Mouse (Mus musculus) embryonic facial prominence, embryonic 15.5 days (tissue): ENCODE measurements around the gene Tmem88b. TPM values are rescaled to one million over a fixed set of nuclear protein-coding genes. Genes with fewer than 3 reads are reported as not detected.

Experiments
- ATAC-seq: fragments of 200-750 bp; cut with Nextera tagmentation; 2 replicates; pipeline ENCODE4 v1.8.0; 2017; ENCODE audit warnings: low read depth, moderate TSS enrichment; ENCODE audit not compliant: insufficient number of reproducible peaks, low FRiP score, low TSS enrichment
- H3K27ac ChIP-seq: fragments of 300-500 bp; sonication (generic); replicated peaks from 2 replicates; pipeline ENCODE4 v1.5.1; 2015; ENCODE audit warnings: mild to moderate bottlenecking, inconsistent platforms
- H3K27me3 ChIP-seq: fragments of 300-500 bp; sonication (generic); 2 replicates; pipeline ENCODE4 v1.6.1; 2015; ENCODE audit warnings: inconsistent platforms
- H3K36me3 ChIP-seq: fragments of 300-500 bp; sonication (generic); 2 replicates; pipeline ENCODE4 v1.6.1; 2015; ENCODE audit warnings: mild to moderate bottlenecking, inconsistent platforms
- H3K4me1 ChIP-seq: fragments of 300-500 bp; sonication (generic); 2 replicates; pipeline ENCODE4 v1.6.1; 2015; ENCODE audit warnings: inconsistent platforms
- H3K4me2 ChIP-seq: fragments of 300-500 bp; sonication (generic); replicated peaks from 2 replicates; pipeline ENCODE4 v1.6.1; 2015; ENCODE audit warnings: mild to moderate bottlenecking, inconsistent platforms
- H3K4me3 ChIP-seq: fragments of 300-500 bp; sonication (generic); replicated peaks from 2 replicates; pipeline ENCODE4 v1.5.1; 2015; ENCODE audit warnings: mild to moderate bottlenecking, inconsistent platforms
- H3K9ac ChIP-seq: fragments of 300-500 bp; sonication (generic); 2 replicates; pipeline ENCODE4 v1.6.1; 2015; ENCODE audit warnings: inconsistent platforms
- H3K9me3 ChIP-seq: fragments of 300-500 bp; sonication (generic); replicated peaks from 2 replicates; pipeline ENCODE4 v1.6.1; 2016; ENCODE audit warnings: inconsistent platforms
- WGBS: fragments of 180-500 bp; shearing (Covaris S2); methylation state at CpG from one replicate; pipeline ENCODE4 v1.1.7; 2015; 5-methylcytosine and 5-hydroxymethylcytosine counted together
- microRNA-seq: library from miRNA; unstranded; fragments of <30 nt; microRNA quantifications from one replicate; pipeline ENCODE4, GENCODE M21; 2016; ENCODE audit warnings: borderline number of aligned reads
- polyA plus RNA-seq: library from polyadenylated mRNA; unstranded; fragments of >200 nt; fragmentation: Nextera tagmentation; extraction: Ambion mirVana; gene quantifications from 2 replicates; pipeline ENCODE4 v1.2.1, GENCODE M21; 2015

Gene Tmem88b
- polyA plus RNA-seq, 1 experiment from 2014 or later: 0.76 TPM

DNA sequence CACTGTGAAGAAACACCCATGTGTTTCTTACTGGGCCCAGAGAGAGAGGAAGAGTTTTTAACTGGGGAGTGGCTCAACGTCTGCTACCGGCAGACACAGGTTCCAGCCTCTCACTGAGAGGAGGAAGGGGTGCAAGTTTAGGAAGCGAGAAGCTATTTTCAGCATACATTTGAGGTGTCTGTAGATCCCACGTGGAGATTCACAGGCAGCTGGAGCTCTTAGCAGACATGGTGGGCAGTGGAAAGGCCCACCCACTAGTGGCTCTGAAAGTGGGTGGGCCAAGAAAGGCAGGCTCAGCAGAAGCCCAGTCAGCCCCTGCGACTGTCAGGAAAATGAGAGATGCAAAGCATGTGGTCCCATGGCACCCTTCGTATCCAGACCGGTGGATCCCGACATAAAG lies 47.4 kb downstream of the Tmem88b start:
- no peak overlapping the region for H3K4me2 ChIP-seq
- no peak for ATAC-seq
- no peaks in the 10 kb centered on the region for H3K9me3 ChIP-seq
- H3K9ac ChIP-seq: no peak overlapping the region
- H3K27ac ChIP-seq: 0 out of 2 replicates have a peak overlapping the region, but pooled peaks have one; percentile 1
- H3K27me3 ChIP-seq: no peaks in the 10 kb centered on the region
- H3K4me1 ChIP-seq: peaks cover 30% of the 10 kb centered on the region
- H3K36me3 ChIP-seq: peaks cover 46% of the 10 kb centered on the region
- WGBS: 47% methylated on average over 8 of the region's 8 CpGs
- H3K4me3 ChIP-seq: no peak overlapping the region

DNA sequence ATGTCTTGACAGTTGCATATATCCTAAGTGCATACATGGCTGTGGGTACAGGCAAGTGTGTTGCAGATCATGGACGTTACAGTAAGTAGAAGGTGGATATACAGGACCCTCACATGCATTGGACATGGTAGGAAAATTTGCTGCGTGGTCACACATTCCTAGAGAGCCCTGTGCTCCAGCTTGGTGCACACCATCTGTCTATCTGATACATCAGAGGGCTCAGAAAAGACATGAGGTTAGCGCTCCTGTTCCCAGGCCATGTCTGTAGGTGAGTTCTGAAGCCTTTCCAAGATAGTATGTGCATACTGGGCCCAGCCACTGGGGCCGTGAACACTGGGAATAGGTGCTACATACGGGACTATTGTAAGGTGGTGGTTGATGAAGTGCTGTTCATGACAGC lies 49.3 kb downstream of the Tmem88b start:
- Histone ChIP-seq H3K36me3 (peaks cover 46% of the 10 kb centered on the region), H3K4me2 (peak overlapping the region; percentile 84; the same call in 1 of the 2 replicates), H3K9ac (no peak overlapping the region), H3K27ac (no peak overlapping the region), H3K9me3 (no peaks in the 10 kb centered on the region), H3K4me3 (peak overlapping the region; percentile 87; the same call in 1 of the 2 replicates), H3K27me3 (no peaks in the 10 kb centered on the region), H3K4me1 (peaks cover 34% of the 10 kb centered on the region)
- WGBS: 89% methylated on average over 5 of the region's 5 CpGs
- ATAC-seq: no peak

DNA sequence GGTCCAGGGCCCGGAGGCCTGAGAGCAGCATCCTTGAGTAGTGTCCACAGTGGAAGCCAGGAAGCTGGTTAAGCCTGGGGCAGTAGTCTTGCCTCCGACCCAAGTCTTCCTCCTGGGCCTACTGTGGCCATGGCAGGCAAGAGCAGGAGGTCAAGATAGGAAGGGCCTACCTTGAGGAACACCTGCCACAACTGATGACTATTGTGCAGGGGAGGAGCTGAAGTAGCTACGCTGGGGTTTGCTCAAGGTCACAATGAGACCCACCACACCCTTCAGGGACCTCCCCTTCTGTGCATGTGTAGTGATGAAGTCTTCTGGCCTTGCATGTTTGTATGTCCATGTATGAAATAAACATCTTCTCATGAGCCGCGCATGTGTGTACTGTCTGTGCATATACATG lies 49.9 kb downstream of the Tmem88b start:
- Histone ChIP-seq H3K27ac (peak overlapping the region; percentile 6; the same call in 1 of the 2 replicates), H3K36me3 (peaks cover 41% of the 10 kb centered on the region)

GRCm38 (mm10) chr4:155734951-155735702 lies 50.5 kb downstream of the Tmem88b start:
- peak overlapping the region; percentile 87 for H3K4me3 ChIP-seq
- H3K36me3 ChIP-seq: peaks cover 34% of the 10 kb centered on the region
- H3K4me2 ChIP-seq: peak overlapping the region; percentile 84
- H3K9ac ChIP-seq: peak overlapping the region; percentile 78
- no peaks in the 10 kb centered on the region for H3K27me3 ChIP-seq
- peak; percentile 74 for ATAC-seq
- H3K9me3 ChIP-seq: no peaks in the 10 kb centered on the region
- peak overlapping the region; percentile 92 for H3K27ac ChIP-seq
- WGBS: 1% methylated on average over 70 of the region's 79 CpGs
- H3K4me1 ChIP-seq: peaks cover 34% of the 10 kb centered on the region

More for the DNA sequence above, 49.9 kb downstream of the Tmem88b start:
- no peak for ATAC-seq
- Histone ChIP-seq H3K27me3 (no peaks in the 10 kb centered on the region), H3K9me3 (no peaks in the 10 kb centered on the region), H3K4me3 (peak overlapping the region; percentile 87), H3K9ac (peak overlapping the region; percentile 78), H3K4me1 (peaks cover 34% of the 10 kb centered on the region), H3K4me2 (peak overlapping the region; percentile 84)
- 65% methylated on average over 5 of the region's 5 CpGs for WGBS

DNA sequence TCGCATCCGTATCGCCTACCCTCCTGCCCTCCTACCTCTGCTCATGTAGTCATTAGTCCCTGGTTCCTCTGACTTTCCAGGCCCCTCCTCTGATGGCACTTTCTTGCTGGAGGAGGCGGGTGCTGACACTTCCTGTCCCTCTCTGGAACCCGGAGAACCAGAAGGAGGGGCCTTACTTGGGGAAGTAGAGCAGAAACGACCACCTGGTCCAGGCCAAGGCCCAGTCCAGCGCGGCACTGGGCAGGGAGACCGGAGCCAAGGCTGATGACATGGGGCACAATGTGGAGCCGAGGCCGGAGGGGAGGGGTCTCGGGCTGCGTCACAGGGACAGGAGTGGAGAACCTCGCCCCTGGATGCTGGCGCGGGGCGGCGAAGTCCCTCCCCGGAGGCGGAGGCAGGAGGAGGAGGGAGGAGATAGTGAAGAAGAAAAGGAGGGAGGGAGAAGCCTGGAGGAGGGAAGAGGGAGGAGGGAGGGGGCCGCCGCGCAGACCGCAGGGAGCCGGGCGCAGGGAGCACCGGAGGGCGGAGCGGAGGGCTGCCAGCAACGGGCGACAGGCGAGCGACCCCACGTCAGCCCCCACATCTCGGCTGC lies 51.2 kb downstream of the Tmem88b start, which contains the start of gene Tmem240:
TSS of gene Tmem240 (plus strand) at position 451 of the 592 bp plus-strand sequence.
- under 1% methylated on average over 26 of the region's 35 CpGs for WGBS
- Histone ChIP-seq H3K9me3 (no peaks in the 10 kb centered on the region), H3K9ac (peak within 1 kb of the TSS; percentile 78), H3K36me3 (peaks cover 33% of the 10 kb centered on the region), H3K4me3 (peak within 1 kb of the TSS; percentile 87), H3K27ac (peak within 1 kb of the TSS; percentile 92), H3K4me2 (peak within 1 kb of the TSS; percentile 84), H3K4me1 (peaks cover 34% of the 10 kb centered on the region), H3K27me3 (no peaks in the 10 kb centered on the region)
- ATAC-seq: peak; percentile 92

GRCm38 (mm10) chr4:155733267-155733666 lies 52.4 kb downstream of the Tmem88b start:
- H3K4me1 ChIP-seq: peaks cover 29% of the 10 kb centered on the region
- no peaks in the 10 kb centered on the region for H3K9me3 ChIP-seq
- H3K4me2 ChIP-seq: peak overlapping the region; percentile 84
- ATAC-seq: no peak
- no peak overlapping the region for H3K4me3 ChIP-seq
- H3K27ac ChIP-seq: peak overlapping the region; percentile 92; the same call in 1 of the 2 replicates
- 86% methylated on average over 10 of the region's 10 CpGs for WGBS
- H3K9ac ChIP-seq: 0 out of 2 replicates have a peak overlapping the region, but pooled peaks have one; percentile 2
- no peaks in the 10 kb centered on the region for H3K27me3 ChIP-seq
- H3K36me3 ChIP-seq: peaks cover 33% of the 10 kb centered on the region

Small RNAs within 50 kb of the gene (microRNA-seq; reads per million reads assigned to microRNA genes)
- not detected for gene Gm27743

Other genes starting within 250 kb of the Tmem88b start
- 83.0 and 88.5 TPM in 2 replicates for gene Nadk, start 223.5 kb downstream of the Tmem88b start, polyA plus RNA-seq
- 7.7 and 9.3 TPM in 2 replicates for gene Slc35e2, start 184.5 kb downstream of the Tmem88b start, polyA plus RNA-seq
- 62.1 and 65.6 TPM in 2 replicates for gene Cdk11b, start 161.0 kb downstream of the Tmem88b start, polyA plus RNA-seq
- gene Gm10563, start 140.5 kb downstream of the Tmem88b start, polyA plus RNA-seq: not detected in 2 replicates
- 38.5 and 39.0 TPM in 2 replicates for gene Mmp23, start 132.5 kb downstream of the Tmem88b start, polyA plus RNA-seq
- gene Mib2, start 116.7 kb downstream of the Tmem88b start, polyA plus RNA-seq: 36.3 and 36.8 TPM in 2 replicates
- gene Fndc10, start 91.5 kb downstream of the Tmem88b start, polyA plus RNA-seq: 13.5 and 13.9 TPM in 2 replicates
- gene Ssu72, start 81.1 kb downstream of the Tmem88b start, polyA plus RNA-seq: 135 and 140 TPM in 2 replicates
- 1.6 and 2.2 TPM in 2 replicates for gene Tmem240, start 51.1 kb downstream of the Tmem88b start, polyA plus RNA-seq
- 84.9 and 89.9 TPM in 2 replicates for gene Atad3a, start 24.8 kb downstream of the Tmem88b start, polyA plus RNA-seq
- 14.2 and 17.4 TPM in 2 replicates for gene Vwa1, start 11.2 kb downstream of the Tmem88b start, polyA plus RNA-seq
- 0.29 and 0.71 TPM in 2 replicates for gene Ankrd65, start 4.6 kb upstream of the Tmem88b start, polyA plus RNA-seq
- 175 and 191 TPM in 2 replicates for gene Mrpl20, start 17.0 kb upstream of the Tmem88b start, polyA plus RNA-seq
- gene Ccnl2, start 26.6 kb upstream of the Tmem88b start, polyA plus RNA-seq: 198 and 206 TPM in 2 replicates
- gene Aurkaip1, start 45.4 kb upstream of the Tmem88b start, polyA plus RNA-seq: 142 TPM in 2 replicates
- gene Mxra8, start 53.8 kb upstream of the Tmem88b start, polyA plus RNA-seq: 137 and 141 TPM in 2 replicates
- 10.0 and 12.2 TPM in 2 replicates for gene Dvl1, start 61.5 kb upstream of the Tmem88b start, polyA plus RNA-seq
- 0.48 and 0.56 TPM in 2 replicates for gene Tas1r3, start 77.5 kb upstream of the Tmem88b start, polyA plus RNA-seq
- 18.0 and 20.1 TPM in 2 replicates for gene Cptp, start 83.6 kb upstream of the Tmem88b start, polyA plus RNA-seq
- gene Ints11, start 83.7 kb upstream of the Tmem88b start, polyA plus RNA-seq: 71.7 and 73.1 TPM in 2 replicates
- 62.6 and 63.6 TPM in 2 replicates for gene Pusl1, start 105.9 kb upstream of the Tmem88b start, polyA plus RNA-seq
- gene Acap3, start 105.9 kb upstream of the Tmem88b start, polyA plus RNA-seq: 25.1 and 26.2 TPM in 2 replicates
- 108 and 109 TPM in 2 replicates for gene Ube2j2, start 158.0 kb upstream of the Tmem88b start, polyA plus RNA-seq
- 68.2 and 73.8 TPM in 2 replicates for gene C1qtnf12, start 176.4 kb upstream of the Tmem88b start, polyA plus RNA-seq
- gene B3galt6, start 206.8 kb upstream of the Tmem88b start, polyA plus RNA-seq: 16.6 and 16.7 TPM in 2 replicates
- gene Sdf4, start 207.0 kb upstream of the Tmem88b start, polyA plus RNA-seq: 165 and 172 TPM in 2 replicates
- gene Tnfrsf4, start 228.0 kb upstream of the Tmem88b start, polyA plus RNA-seq: 1.1 and 1.2 TPM in 2 replicates
- gene Tnfrsf18, start 240.3 kb upstream of the Tmem88b start, polyA plus RNA-seq: 6.0 and 7.1 TPM in 2 replicates